Mouse (Mus musculus) liver, embryonic 14.5 days (tissue): ENCODE measurements around the gene Xylb.

ENCODE experiments used
- CTCF ChIP-seq: IDR thresholded peaks from 2 replicates; pipeline ENCODE4 v1.5.1; 2016; ENCODE audit warnings: antibody characterized with exemption, low read depth, control low read depth
- EP300 ChIP-seq: IDR thresholded peaks from 2 replicates; pipeline ENCODE4 v1.6.1; 2016; ENCODE audit warnings: antibody characterized with exemption, low read depth

DNA sequence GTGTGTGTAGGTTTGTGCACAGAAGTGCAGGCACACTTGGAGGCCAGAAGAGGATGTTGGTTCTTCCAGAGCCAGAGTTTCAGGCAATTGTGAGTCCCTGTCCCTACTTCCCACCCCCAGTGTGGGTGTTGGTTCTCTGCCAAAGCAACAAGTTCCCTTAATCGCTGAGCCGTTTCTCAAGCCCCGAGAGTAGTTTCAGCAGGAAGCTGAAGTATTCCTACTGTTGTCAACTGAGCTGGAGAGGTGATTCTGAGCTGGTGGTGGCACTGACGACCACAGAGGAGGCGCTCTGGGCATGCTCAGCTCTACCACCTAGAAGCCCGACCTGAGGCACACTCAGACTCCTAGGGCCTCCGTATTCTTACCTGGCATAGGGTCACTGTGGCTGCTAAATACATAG, 8.1 kb downstream of the Xylb start, which contains the start of gene Slc22a14:
- TF ChIP-seq EP300 (no peak), CTCF (no peak)
